Mouse (Mus musculus): ENCODE data around the gene Eef1akmt2. TPM values are rescaled to one million over a fixed set of nuclear protein-coding genes. Genes with fewer than 3 reads are reported as not detected.

Gene Eef1akmt2
- polyA plus RNA-seq (2014; fragmentation: Nextera tagmentation; extraction: Ambion mirVana), result 85.1 and 86.7 TPM in 2 replicates

DNA sequence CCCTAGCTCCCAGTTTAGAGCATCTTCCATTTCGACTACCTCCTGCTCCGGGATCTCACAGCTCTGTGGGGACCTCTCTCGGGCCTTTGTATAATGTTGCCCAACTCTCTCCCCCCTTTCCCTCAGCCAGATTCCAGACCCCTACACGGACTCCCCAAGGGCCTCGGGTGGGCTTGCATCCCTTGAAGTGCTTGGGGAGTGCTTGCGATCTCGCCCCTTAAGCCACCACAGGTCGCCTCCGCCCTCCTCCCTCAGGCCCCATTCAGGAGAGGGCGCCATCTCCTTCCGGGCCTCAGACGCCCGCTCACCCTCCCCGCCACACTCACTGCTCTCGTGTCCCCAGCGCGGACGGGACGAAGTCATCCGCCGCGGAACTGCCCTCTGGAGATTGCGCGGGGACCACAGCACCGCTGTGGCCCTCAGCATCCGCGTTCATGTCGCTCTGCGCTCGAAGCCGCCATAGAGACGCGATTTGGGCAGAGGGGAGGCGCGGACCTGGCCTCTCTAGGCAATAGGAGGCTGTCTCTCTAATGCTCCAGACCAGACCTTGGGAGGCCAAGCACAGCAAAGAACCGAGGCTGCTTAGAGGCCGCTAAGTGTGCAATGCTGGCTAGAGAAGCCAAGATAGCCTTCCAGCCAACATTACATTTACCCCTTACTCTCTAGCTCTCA, at the start of gene Eef1akmt2:
Eef1akmt2 (minus strand) TSS at position 501 of the 672 bp plus-strand sequence.
- peaks cover 31% of the 10 kb centered on the region for H3K36me3 ChIP-seq (replicated peaks; ENCODE audit: control insufficient read depth, insufficient read depth)
- no peaks in the 10 kb centered on the region for H3K9me3 ChIP-seq (ENCODE audit: control insufficient read depth, low read length)
- peak within 1 kb of the TSS; percentile 89 for H3K9ac ChIP-seq
- H3K27me3 ChIP-seq (ENCODE audit: control insufficient read depth, insufficient read depth, low read length), result no peaks in the 10 kb centered on the region
- H3K4me3 ChIP-seq (replicated peaks; ENCODE audit: low read length), result peak within 1 kb of the TSS; percentile 69
- H3K4me1 ChIP-seq (replicated peaks; ENCODE audit: control insufficient read depth, insufficient read depth, low read length), result peaks cover 15% of the 10 kb centered on the region; the same call in 1 of the 2 replicates
- under 1% methylated on average over 37 of the region's 37 CpGs for WGBS
- peak within 1 kb of the TSS; percentile 97 for H3K27ac ChIP-seq
- DNase-seq (ENCODE audit: low spot score) (peak; percentile 90), ATAC-seq (ENCODE audit: low FRiP score) (peak; percentile 95)
- peak within 1 kb of the TSS; percentile 66 for H3K4me2 ChIP-seq (replicated peaks)

DNA sequence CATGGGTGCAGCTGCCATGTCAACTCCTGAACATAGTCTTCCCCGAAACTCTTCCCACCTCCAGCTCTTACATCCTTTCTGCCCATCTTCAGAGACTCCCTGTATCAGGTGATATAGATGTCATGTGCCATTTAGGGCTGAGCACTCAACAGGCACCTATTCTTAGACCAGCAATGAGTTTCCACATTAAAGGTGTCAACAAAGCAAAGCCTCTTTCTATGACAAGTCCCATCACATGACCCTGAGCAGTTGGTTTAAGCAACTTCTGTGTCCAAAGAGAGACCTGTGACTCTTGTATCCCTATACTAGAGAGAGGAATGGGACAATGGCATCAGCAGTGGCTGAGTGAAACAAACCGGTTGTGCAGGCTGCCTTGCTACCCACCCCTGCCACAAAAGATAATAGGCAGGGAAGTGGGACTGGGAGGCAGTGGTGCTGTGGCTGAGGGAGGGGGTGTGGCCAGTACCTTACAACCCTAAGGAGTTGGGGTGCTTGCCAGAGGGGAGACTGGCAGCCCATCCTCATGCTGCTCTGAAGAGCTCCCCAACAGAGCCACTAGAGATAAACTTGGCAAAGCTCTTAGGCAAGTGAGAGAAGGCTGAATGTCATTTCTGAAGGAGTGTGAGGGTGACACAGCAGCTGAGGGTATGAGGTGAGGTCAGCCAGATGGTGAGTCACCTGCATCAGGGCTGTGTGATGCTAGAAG, 48.5 kb upstream of the Eef1akmt2 start:
- H3K9me3 ChIP-seq (ENCODE audit: control insufficient read depth, low read length), result no peaks in the 10 kb centered on the region
- no peak overlapping the region for H3K27ac ChIP-seq
- no peak overlapping the region for H3K9ac ChIP-seq
- no peaks in the 10 kb centered on the region for H3K27me3 ChIP-seq (ENCODE audit: control insufficient read depth, insufficient read depth, low read length)
- H3K36me3 ChIP-seq (replicated peaks; ENCODE audit: control insufficient read depth, insufficient read depth), result no peaks in the 10 kb centered on the region
- DNase-seq (ENCODE audit: low spot score) (no peak), ATAC-seq (ENCODE audit: low FRiP score) (no peak)
- no peak overlapping the region for H3K4me2 ChIP-seq (replicated peaks)
- WGBS, result 50% methylated on average over 2 of the region's 2 CpGs
- no peak overlapping the region for H3K4me3 ChIP-seq (replicated peaks; ENCODE audit: low read length)
- no peaks in the 10 kb centered on the region for H3K4me1 ChIP-seq (replicated peaks; ENCODE audit: control insufficient read depth, insufficient read depth, low read length)

DNA sequence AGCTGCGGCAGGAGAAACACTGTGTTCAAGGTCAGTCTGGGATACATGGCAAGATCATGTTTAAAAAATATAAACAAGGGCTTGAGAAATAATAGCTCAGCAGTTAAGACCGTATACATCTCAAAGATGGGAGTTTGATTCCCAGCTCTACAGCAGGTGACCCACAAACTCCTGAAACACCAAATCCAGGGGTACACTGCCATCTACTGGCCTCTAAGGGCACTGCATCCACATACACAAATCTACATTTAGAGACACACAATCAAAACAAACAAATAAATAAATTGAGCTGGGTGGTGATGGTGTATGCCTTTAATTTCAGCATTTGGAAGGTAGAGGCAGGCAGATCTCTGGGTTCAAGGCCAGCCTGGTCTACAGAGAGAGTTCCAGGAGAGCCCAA, 45.8 kb upstream of the Eef1akmt2 start:
- no peak overlapping the region for H3K27ac ChIP-seq
- H3K9me3 ChIP-seq (ENCODE audit: control insufficient read depth, low read length), result no peaks in the 10 kb centered on the region
- no peak overlapping the region for H3K4me2 ChIP-seq (replicated peaks)
- ATAC-seq (ENCODE audit: low FRiP score) (no peak), DNase-seq (ENCODE audit: low spot score) (no peak)
- H3K4me3 ChIP-seq (replicated peaks; ENCODE audit: low read length), result no peak overlapping the region
- no peaks in the 10 kb centered on the region for H3K4me1 ChIP-seq (replicated peaks; ENCODE audit: control insufficient read depth, insufficient read depth, low read length)
- H3K36me3 ChIP-seq (replicated peaks; ENCODE audit: control insufficient read depth, insufficient read depth), result no peaks in the 10 kb centered on the region
- H3K27me3 ChIP-seq (ENCODE audit: control insufficient read depth, insufficient read depth, low read length), result no peaks in the 10 kb centered on the region
- no peak overlapping the region for H3K9ac ChIP-seq
- WGBS, result 86% methylated on average over 2 of the region's 2 CpGs

DNA sequence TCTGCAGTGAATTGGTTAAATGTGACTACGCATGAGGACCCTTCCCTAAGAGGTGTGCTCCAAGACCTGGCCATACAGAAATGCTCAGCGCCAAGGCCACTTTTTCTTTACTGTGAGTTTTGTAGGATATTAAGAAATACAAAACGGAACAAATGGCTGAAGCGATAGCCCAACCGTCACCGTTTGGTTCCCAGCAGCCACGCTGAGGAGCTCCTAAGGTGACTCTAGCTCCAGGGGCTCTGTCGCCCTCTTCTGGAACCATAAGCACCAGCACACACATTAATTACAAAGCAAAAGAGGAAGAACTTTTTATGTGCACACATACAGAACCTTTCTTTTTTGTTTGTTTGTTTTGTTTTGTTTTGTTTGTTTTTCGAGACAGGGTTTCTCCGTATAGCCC, 44.8 kb upstream of the Eef1akmt2 start:
- WGBS, result 87% methylated on average over 10 of the region's 10 CpGs
- DNase-seq (ENCODE audit: low spot score) (no peak), ATAC-seq (ENCODE audit: low FRiP score) (no peak)
- Histone ChIP-seq H3K36me3 (replicated peaks; ENCODE audit: control insufficient read depth, insufficient read depth) (no peaks in the 10 kb centered on the region), H3K27ac (no peak overlapping the region), H3K9ac (no peak overlapping the region), H3K4me1 (replicated peaks; ENCODE audit: control insufficient read depth, insufficient read depth, low read length) (no peaks in the 10 kb centered on the region), H3K9me3 (ENCODE audit: control insufficient read depth, low read length) (no peaks in the 10 kb centered on the region), H3K4me2 (replicated peaks) (no peak overlapping the region), H3K27me3 (ENCODE audit: control insufficient read depth, insufficient read depth, low read length) (no peaks in the 10 kb centered on the region), H3K4me3 (replicated peaks; ENCODE audit: low read length) (no peak overlapping the region)

DNA sequence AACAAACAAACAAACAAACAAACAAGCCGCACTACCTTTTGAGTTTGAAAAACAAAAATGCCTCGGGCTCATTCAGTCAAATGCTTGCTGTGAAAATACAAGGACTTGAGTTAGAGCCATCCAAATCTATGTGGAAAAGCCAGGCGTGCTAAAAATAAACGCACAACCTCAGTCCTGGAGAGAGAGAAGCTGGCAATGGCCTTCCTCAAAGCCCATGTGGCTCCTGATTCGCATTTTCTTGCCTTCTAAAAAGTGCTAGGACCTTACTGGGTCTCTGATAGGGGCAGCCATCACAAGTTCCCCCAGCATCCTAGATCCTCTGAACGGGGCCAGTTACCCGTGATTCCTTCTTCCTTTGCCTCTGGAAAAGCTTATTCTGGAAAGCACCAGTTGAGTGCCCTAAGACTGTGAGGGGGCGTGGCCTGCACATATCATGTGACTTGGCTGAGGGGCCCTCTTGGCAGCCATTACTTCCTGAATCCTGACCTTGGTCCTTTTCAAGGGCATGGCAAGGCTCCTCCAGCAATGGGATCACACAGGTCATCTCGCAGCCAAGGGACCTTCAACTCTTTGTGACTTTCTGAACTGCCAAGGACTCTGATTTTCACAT, 43.8 kb upstream of the Eef1akmt2 start:
- no peak overlapping the region for H3K27ac ChIP-seq
- no peaks in the 10 kb centered on the region for H3K36me3 ChIP-seq (replicated peaks; ENCODE audit: control insufficient read depth, insufficient read depth)
- ATAC-seq (ENCODE audit: low FRiP score) (no peak), DNase-seq (ENCODE audit: low spot score) (no peak)
- H3K27me3 ChIP-seq (ENCODE audit: control insufficient read depth, insufficient read depth, low read length), result no peaks in the 10 kb centered on the region
- no peaks in the 10 kb centered on the region for H3K4me1 ChIP-seq (replicated peaks; ENCODE audit: control insufficient read depth, insufficient read depth, low read length)
- WGBS, result 91% methylated on average over 9 of the region's 9 CpGs
- H3K9me3 ChIP-seq (ENCODE audit: control insufficient read depth, low read length), result no peaks in the 10 kb centered on the region
- H3K4me3 ChIP-seq (replicated peaks; ENCODE audit: low read length), result no peak overlapping the region
- no peak overlapping the region for H3K4me2 ChIP-seq (replicated peaks)
- H3K9ac ChIP-seq, result no peak overlapping the region

DNA sequence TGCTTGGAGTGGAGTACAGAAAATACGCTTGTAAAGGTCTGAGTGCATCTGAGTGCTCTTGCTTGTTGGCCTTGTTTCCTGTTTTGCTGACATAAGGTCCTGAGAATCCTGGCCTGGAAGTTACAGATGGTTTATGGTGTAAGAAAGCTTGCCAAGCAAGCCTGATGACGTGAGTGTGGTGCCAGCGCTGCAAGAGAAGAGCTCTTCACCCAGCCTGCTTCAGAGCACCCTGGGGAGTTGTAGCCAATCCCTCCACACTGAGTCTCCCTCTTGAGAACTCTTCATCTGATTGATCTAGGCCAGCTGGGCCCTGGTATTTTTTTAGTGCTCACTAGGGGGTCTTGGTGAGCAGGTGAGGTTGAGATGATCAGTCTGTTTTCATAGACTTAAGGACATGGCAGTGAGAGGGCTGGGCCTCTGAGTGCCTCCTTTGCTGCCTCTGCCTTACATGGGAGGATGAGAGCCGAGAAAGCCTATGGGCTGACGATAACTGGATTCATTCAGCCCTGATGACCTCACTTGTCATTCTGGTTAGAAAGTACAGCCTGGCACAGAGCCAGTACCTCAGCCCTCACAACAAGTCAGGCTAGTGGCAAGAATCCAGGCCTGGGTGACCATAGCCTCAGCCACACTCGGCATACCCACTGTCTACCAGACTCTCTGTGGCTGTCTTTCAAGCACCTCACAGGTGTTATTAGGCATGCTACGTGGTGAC, 42.5 kb upstream of the Eef1akmt2 start:
- Histone ChIP-seq H3K4me1 (replicated peaks; ENCODE audit: control insufficient read depth, insufficient read depth, low read length) (no peaks in the 10 kb centered on the region), H3K4me3 (replicated peaks; ENCODE audit: low read length) (no peak overlapping the region), H3K4me2 (replicated peaks) (no peak overlapping the region), H3K9me3 (ENCODE audit: control insufficient read depth, low read length) (no peaks in the 10 kb centered on the region), H3K27ac (no peak overlapping the region), H3K9ac (no peak overlapping the region), H3K36me3 (replicated peaks; ENCODE audit: control insufficient read depth, insufficient read depth) (no peaks in the 10 kb centered on the region), H3K27me3 (ENCODE audit: control insufficient read depth, insufficient read depth, low read length) (no peaks in the 10 kb centered on the region)
- WGBS, result 69% methylated on average over 7 of the region's 7 CpGs
- no peak for DNase-seq (ENCODE audit: low spot score)
- no peak for ATAC-seq (ENCODE audit: low FRiP score)

DNA sequence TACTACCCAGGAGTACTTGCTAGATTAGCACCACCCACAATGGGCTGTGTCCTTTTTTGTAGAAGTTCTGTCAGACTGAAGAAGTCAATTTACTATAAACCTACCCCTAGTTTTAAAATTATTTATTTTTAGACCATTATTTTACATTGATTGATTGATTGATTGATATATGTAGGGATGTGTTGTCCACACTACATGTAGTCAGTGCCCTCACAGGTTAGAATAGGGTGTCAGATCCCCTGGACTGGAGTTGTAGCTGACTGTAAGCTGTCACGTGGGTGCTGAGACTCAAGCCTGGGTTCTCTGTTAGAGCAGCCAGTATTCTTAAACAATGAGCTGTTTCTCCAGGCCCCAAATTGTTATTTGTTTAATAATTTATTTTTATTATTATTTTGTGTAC, 40.9 kb upstream of the Eef1akmt2 start:
- 84% methylated on average over 1 of the region's 1 CpGs for WGBS
- Histone ChIP-seq H3K4me2 (replicated peaks) (no peak overlapping the region), H3K4me1 (replicated peaks; ENCODE audit: control insufficient read depth, insufficient read depth, low read length) (no peaks in the 10 kb centered on the region), H3K36me3 (replicated peaks; ENCODE audit: control insufficient read depth, insufficient read depth) (no peaks in the 10 kb centered on the region), H3K4me3 (replicated peaks; ENCODE audit: low read length) (no peak overlapping the region), H3K9ac (no peak overlapping the region), H3K27ac (no peak overlapping the region), H3K9me3 (ENCODE audit: control insufficient read depth, low read length) (no peaks in the 10 kb centered on the region), H3K27me3 (ENCODE audit: control insufficient read depth, insufficient read depth, low read length) (no peaks in the 10 kb centered on the region)
- DNase-seq (ENCODE audit: low spot score) (no peak), ATAC-seq (ENCODE audit: low FRiP score) (no peak)

DNA sequence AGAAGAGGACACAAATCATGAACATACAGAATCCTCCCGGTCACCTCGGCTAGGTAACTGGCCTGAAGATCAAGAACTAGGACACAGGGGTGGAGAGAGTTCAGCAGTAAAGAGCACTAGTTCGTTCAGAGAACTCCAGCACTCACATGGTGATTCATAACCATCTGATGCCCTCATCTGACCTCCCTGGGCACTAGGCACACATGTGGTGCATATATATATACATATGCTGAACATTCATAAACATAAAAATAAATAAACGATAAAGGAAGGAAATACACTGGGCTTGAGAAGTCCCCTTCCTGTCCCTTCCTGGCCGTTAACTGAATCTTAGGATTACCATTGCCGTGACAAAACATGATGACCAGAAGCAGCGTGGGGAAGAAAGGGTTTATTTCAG, 40.3 kb upstream of the Eef1akmt2 start:
- no peaks in the 10 kb centered on the region for H3K27me3 ChIP-seq (ENCODE audit: control insufficient read depth, insufficient read depth, low read length)
- H3K4me1 ChIP-seq (replicated peaks; ENCODE audit: control insufficient read depth, insufficient read depth, low read length), result no peaks in the 10 kb centered on the region
- no peak overlapping the region for H3K4me2 ChIP-seq (replicated peaks)
- no peak overlapping the region for H3K4me3 ChIP-seq (replicated peaks; ENCODE audit: low read length)
- no peaks in the 10 kb centered on the region for H3K36me3 ChIP-seq (replicated peaks; ENCODE audit: control insufficient read depth, insufficient read depth)
- WGBS, result 84% methylated on average over 7 of the region's 7 CpGs
- H3K9ac ChIP-seq, result no peak overlapping the region
- DNase-seq (ENCODE audit: low spot score), result no peak
- ATAC-seq (ENCODE audit: low FRiP score), result no peak
- H3K27ac ChIP-seq, result no peak overlapping the region
- no peaks in the 10 kb centered on the region for H3K9me3 ChIP-seq (ENCODE audit: control insufficient read depth, low read length)

DNA sequence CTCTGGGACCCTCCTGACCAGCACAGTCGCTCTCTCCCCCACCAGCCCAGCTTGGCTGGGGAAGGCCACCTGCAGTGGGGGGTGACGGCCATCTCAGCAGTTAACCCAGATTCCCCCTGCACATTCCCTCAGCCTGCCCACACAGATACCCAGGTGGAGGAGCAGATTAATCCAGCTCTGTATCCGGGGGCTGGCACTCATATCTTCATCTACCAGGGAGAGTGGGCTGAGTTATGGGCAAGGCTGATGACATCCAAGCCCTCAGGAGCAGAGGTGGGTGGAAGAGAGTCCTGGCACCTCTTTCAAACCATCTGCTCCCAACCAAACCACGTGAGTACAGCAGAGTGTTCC, 39.8 kb upstream of the Eef1akmt2 start:
- 57% methylated on average over 4 of the region's 4 CpGs for WGBS
- ATAC-seq (ENCODE audit: low FRiP score), result no peak

More for the DNA sequence above, 39.8 kb upstream of the Eef1akmt2 start:
- Histone ChIP-seq H3K36me3 (replicated peaks; ENCODE audit: control insufficient read depth, insufficient read depth) (no peaks in the 10 kb centered on the region), H3K9ac (no peak overlapping the region), H3K27ac (no peak overlapping the region), H3K27me3 (ENCODE audit: control insufficient read depth, insufficient read depth, low read length) (no peaks in the 10 kb centered on the region), H3K4me3 (replicated peaks; ENCODE audit: low read length) (no peak overlapping the region), H3K9me3 (ENCODE audit: control insufficient read depth, low read length) (no peaks in the 10 kb centered on the region), H3K4me1 (replicated peaks; ENCODE audit: control insufficient read depth, insufficient read depth, low read length) (no peaks in the 10 kb centered on the region), H3K4me2 (replicated peaks) (no peak overlapping the region)
- no peak for DNase-seq (ENCODE audit: low spot score)

Measured in hindbrain, embryonic 14.5 days (tissue).